Mouse (Mus musculus): ENCODE measurements around the gene Lrmda. TPM values are rescaled to one million over a fixed set of nuclear protein-coding genes. Genes with fewer than 3 reads are reported as not detected.

The Lrmda gene
- total and polyA plus RNA-seq, 2 experiments from 2014 or later: 0.18 TPM; not detected in 1

GRCm38 (mm10) chr14:22700236-22700635 is 680.7 kb downstream of the Lrmda start:
- H3K9ac ChIP-seq: no peak overlapping the region
- 94% methylated on average over 1 of the region's 1 CpGs for WGBS
- ATAC-seq (no peak), DNase-seq (no peak)
- no peaks in the 10 kb centered on the region for H3K9me3 ChIP-seq (ENCODE audit: low read length)
- no peaks in the 10 kb centered on the region for H3K27me3 ChIP-seq (ENCODE audit: insufficient read depth, low read length)
- no peaks in the 10 kb centered on the region for H3K4me1 ChIP-seq (ENCODE audit: insufficient read depth)
- no peak overlapping the region for H3K27ac ChIP-seq (ENCODE audit: low read depth, low read length)
- no peak for TF ChIP-seq CTCF (IDR thresholded peaks at IDR 0.05; ENCODE audit: low read depth)
- no peak overlapping the region for H3K4me3 ChIP-seq (ENCODE audit: low read depth, low read length)
- H3K4me2 ChIP-seq (ENCODE audit: low read depth): no peak overlapping the region
- no peaks in the 10 kb centered on the region for H3K36me3 ChIP-seq (ENCODE audit: insufficient read depth)

- H3K36me3 ChIP-seq (ENCODE audit: insufficient read depth): no peaks in the 10 kb centered on the region
- TF ChIP-seq CTCF (IDR thresholded peaks at IDR 0.05; ENCODE audit: low read depth): no peak
- H3K9ac ChIP-seq: no peak overlapping the region
- H3K4me2 ChIP-seq (ENCODE audit: low read depth): no peak overlapping the region
- H3K27me3 ChIP-seq (ENCODE audit: insufficient read depth, low read length): no peaks in the 10 kb centered on the region
- no peak for ATAC-seq
- no peaks in the 10 kb centered on the region for H3K4me1 ChIP-seq (ENCODE audit: insufficient read depth)
- no peak overlapping the region for H3K27ac ChIP-seq (ENCODE audit: low read depth, low read length)
- DNase-seq: no peak
- H3K4me3 ChIP-seq (ENCODE audit: low read depth, low read length): no peak overlapping the region
- H3K9me3 ChIP-seq (ENCODE audit: low read length): no peaks in the 10 kb centered on the region
- WGBS: 90% methylated on average over 2 of the region's 2 CpGs
These were observed 681.2 kb downstream of the Lrmda start for GRCm38 (mm10) chr14:22700690-22701089.

GRCm38 (mm10) chr14:22707958-22708701 is 688.6 kb downstream of the Lrmda start:
- no peaks in the 10 kb centered on the region for H3K4me1 ChIP-seq (ENCODE audit: insufficient read depth)
- WGBS: 63% methylated on average over 9 of the region's 9 CpGs
- H3K9me3 ChIP-seq (ENCODE audit: low read length): no peaks in the 10 kb centered on the region
- no peak overlapping the region for H3K4me3 ChIP-seq (ENCODE audit: low read depth, low read length)
- 0 out of 2 replicates have a peak, but pooled peaks cover 3% of the 10 kb centered on the region for H3K27me3 ChIP-seq (ENCODE audit: insufficient read depth, low read length)
- no peak overlapping the region for H3K9ac ChIP-seq
- no peak for TF ChIP-seq CTCF (IDR thresholded peaks at IDR 0.05; ENCODE audit: low read depth)
- no peak overlapping the region for H3K27ac ChIP-seq (ENCODE audit: low read depth, low read length)
- no peaks in the 10 kb centered on the region for H3K36me3 ChIP-seq (ENCODE audit: insufficient read depth)
- H3K4me2 ChIP-seq (ENCODE audit: low read depth): no peak overlapping the region
- no peak for ATAC-seq
- no peak for DNase-seq

GRCm38 (mm10) chr14:22710071-22710661 is 690.7 kb downstream of the Lrmda start:
- no peak for TF ChIP-seq CTCF (IDR thresholded peaks at IDR 0.05; ENCODE audit: low read depth)
- no peak overlapping the region for H3K4me2 ChIP-seq (ENCODE audit: low read depth)

GRCm38 (mm10) chr14:22712388-22712787 is 692.9 kb downstream of the Lrmda start:
- ATAC-seq (no peak), DNase-seq (no peak)
- Histone ChIP-seq H3K4me3 (ENCODE audit: low read depth, low read length) (no peak overlapping the region), H3K4me1 (ENCODE audit: insufficient read depth) (no peaks in the 10 kb centered on the region), H3K27me3 (ENCODE audit: insufficient read depth, low read length) (peaks cover 7% of the 10 kb centered on the region; the same call in 1 of the 2 replicates), H3K9me3 (ENCODE audit: low read length) (no peaks in the 10 kb centered on the region), H3K4me2 (ENCODE audit: low read depth) (no peak overlapping the region), H3K9ac (no peak overlapping the region), H3K27ac (ENCODE audit: low read depth, low read length) (no peak overlapping the region), H3K36me3 (ENCODE audit: insufficient read depth) (no peaks in the 10 kb centered on the region)
- no peak for TF ChIP-seq CTCF (IDR thresholded peaks at IDR 0.05; ENCODE audit: low read depth)

More at GRCm38 (mm10) chr14:22710071-22710661, 690.7 kb downstream of the Lrmda start:
- WGBS: 16% methylated on average over 6 of the region's 6 CpGs
- Histone ChIP-seq H3K4me1 (ENCODE audit: insufficient read depth) (no peaks in the 10 kb centered on the region), H3K9ac (no peak overlapping the region), H3K4me3 (ENCODE audit: low read depth, low read length) (no peak overlapping the region), H3K9me3 (ENCODE audit: low read length) (no peaks in the 10 kb centered on the region), H3K27me3 (ENCODE audit: insufficient read depth, low read length) (peaks cover 7% of the 10 kb centered on the region; the same call in 1 of the 2 replicates), H3K36me3 (ENCODE audit: insufficient read depth) (no peaks in the 10 kb centered on the region), H3K27ac (ENCODE audit: low read depth, low read length) (no peak overlapping the region)
- ATAC-seq: peak; percentile 69
- peak; percentile 41 for DNase-seq

- no peak overlapping the region for H3K9ac ChIP-seq
- H3K36me3 ChIP-seq (ENCODE audit: insufficient read depth): no peaks in the 10 kb centered on the region
- WGBS: 90% methylated on average over 6 of the region's 6 CpGs
- TF ChIP-seq CTCF (IDR thresholded peaks at IDR 0.05; ENCODE audit: low read depth): no peak
- no peaks in the 10 kb centered on the region for H3K4me1 ChIP-seq (ENCODE audit: insufficient read depth)
- no peak overlapping the region for H3K4me2 ChIP-seq (ENCODE audit: low read depth)
- DNase-seq (no peak), ATAC-seq (no peak)
- peaks cover 10% of the 10 kb centered on the region; the same call in 1 of the 2 replicates for H3K27me3 ChIP-seq (ENCODE audit: insufficient read depth, low read length)
- H3K27ac ChIP-seq (ENCODE audit: low read depth, low read length): no peak overlapping the region
- H3K4me3 ChIP-seq (ENCODE audit: low read depth, low read length): no peak overlapping the region
- no peaks in the 10 kb centered on the region for H3K9me3 ChIP-seq (ENCODE audit: low read length)
These were observed 696.3 kb downstream of the Lrmda start for GRCm38 (mm10) chr14:22715581-22716378.
